Mouse (Mus musculus) ES-CJ7 (cell line): ENCODE results near the gene Tspan5.

Experiments
- DNase-seq: peaks from one replicate; pipeline ENCODE4 v3.0.0; 2011; ENCODE audit warnings: low read depth, low spot score

The Tspan5 gene

GRCm38 (mm10) chr3:138845820-138846219 lies 103.8 kb downstream of the Tspan5 start:
- DNase-seq = no peak

- DNase-seq = no peak
These were observed 105.8 kb downstream of the Tspan5 start for GRCm38 (mm10) chr3:138847809-138848208.

- DNase-seq = no peak
These were observed 107.8 kb downstream of the Tspan5 start for GRCm38 (mm10) chr3:138849755-138850301.

- no peak for DNase-seq
These were observed 109.9 kb downstream of the Tspan5 start for GRCm38 (mm10) chr3:138851876-138852275.

GRCm38 (mm10) chr3:138852982-138853689 lies 111.1 kb downstream of the Tspan5 start:
- DNase-seq = no peak

- DNase-seq = no peak
These were observed 112.2 kb downstream of the Tspan5 start for GRCm38 (mm10) chr3:138853996-138854836.

GRCm38 (mm10) chr3:138855387-138855786 lies 113.4 kb downstream of the Tspan5 start:
- no peak for DNase-seq

GRCm38 (mm10) chr3:138856946-138857345 lies 115.0 kb downstream of the Tspan5 start:
- DNase-seq = no peak

GRCm38 (mm10) chr3:138857805-138858546 lies 116.0 kb downstream of the Tspan5 start:
- DNase-seq = no peak

- DNase-seq = no peak
These were observed 116.7 kb downstream of the Tspan5 start for GRCm38 (mm10) chr3:138858649-138859048.

GRCm38 (mm10) chr3:138859166-138859565 lies 117.2 kb downstream of the Tspan5 start:
- no peak for DNase-seq

GRCm38 (mm10) chr3:138859666-138860065 lies 117.7 kb downstream of the Tspan5 start:
- DNase-seq = no peak

GRCm38 (mm10) chr3:138860257-138860760 lies 118.3 kb downstream of the Tspan5 start:
- no peak for DNase-seq

GRCm38 (mm10) chr3:138861032-138861431 lies 119.0 kb downstream of the Tspan5 start:
- DNase-seq = no peak

- DNase-seq = no peak
These were observed 119.6 kb downstream of the Tspan5 start for GRCm38 (mm10) chr3:138861589-138861988.

GRCm38 (mm10) chr3:138864166-138864648 lies 122.2 kb downstream of the Tspan5 start:
- DNase-seq = no peak

- DNase-seq = no peak
These were observed 123.3 kb downstream of the Tspan5 start for GRCm38 (mm10) chr3:138865271-138865670.

GRCm38 (mm10) chr3:138867149-138867848 lies 125.3 kb downstream of the Tspan5 start:
- no peak for DNase-seq

- DNase-seq = no peak
These were observed 126.4 kb downstream of the Tspan5 start for GRCm38 (mm10) chr3:138868409-138868808.

- no peak for DNase-seq
These were observed 133.3 kb downstream of the Tspan5 start for GRCm38 (mm10) chr3:138875282-138875681.

GRCm38 (mm10) chr3:138875936-138876335 lies 133.9 kb downstream of the Tspan5 start:
- DNase-seq = no peak
